Mouse (Mus musculus): ENCODE data around the gene Utp14a. TPM values are rescaled to one million over a fixed set of nuclear protein-coding genes. Genes with fewer than 3 reads are reported as not detected.
"Not testable (repeated sequence)": the region's sequence is repeated elsewhere in the genome, so short reads cannot be mapped to it uniquely, and the experiment has no call there.

The Utp14a gene
- polyA plus RNA-seq (2015; fragmentation: Nextera tagmentation; extraction: Ambion mirVana), result 11.8 and 13.2 TPM in 2 replicates

DNA sequence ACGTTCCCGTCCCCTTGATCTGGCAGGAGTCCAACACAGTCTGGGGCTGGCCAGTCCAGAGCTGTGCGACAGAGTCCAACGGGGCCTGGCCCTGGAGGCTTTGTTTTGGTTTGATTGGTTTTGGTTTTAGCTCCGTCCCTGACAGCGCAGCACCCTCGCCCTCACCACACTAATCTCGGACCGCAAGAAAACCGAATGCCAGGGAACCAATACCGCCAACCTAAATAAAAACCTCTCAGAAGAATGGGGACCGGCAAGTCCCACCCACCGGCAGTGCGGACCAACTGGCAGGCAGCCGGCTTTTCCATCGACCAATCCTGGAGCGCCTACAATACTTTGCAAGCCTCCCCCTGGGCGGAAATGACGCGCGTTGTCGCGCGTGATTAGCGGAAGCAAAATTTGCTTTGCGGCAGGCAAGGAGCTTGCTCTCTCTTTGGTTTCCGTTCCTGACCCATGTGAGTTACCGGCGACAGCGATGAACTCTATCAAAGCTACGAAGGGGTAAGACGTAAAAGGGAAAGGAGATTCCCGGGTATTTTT lies at the start of gene Utp14a:
Utp14a (plus strand) TSS at position 395 of the 540 bp plus-strand sequence.
- no peaks in the 10 kb centered on the region for H3K27me3 ChIP-seq (replicated peaks; ENCODE audit: control insufficient read depth, insufficient read depth, low read length)
- H3K36me3 ChIP-seq (ENCODE audit: control insufficient read depth, insufficient read depth, low read length), result no peaks in the 10 kb centered on the region
- H3K27ac ChIP-seq (ENCODE audit: low read depth, low read length), result peak within 1 kb of the TSS; percentile 80
- peak within 1 kb of the TSS; percentile 54 for H3K9ac ChIP-seq (ENCODE audit: low read depth, low read length)
- ATAC-seq, result peak; percentile 99
- 8% methylated on average over 31 of the region's 33 CpGs for WGBS
- H3K4me2 ChIP-seq (ENCODE audit: low read length), result peak within 1 kb of the TSS; percentile 64
- peak within 1 kb of the TSS; percentile 55 for H3K4me3 ChIP-seq (ENCODE audit: low read length)
- H3K9me3 ChIP-seq (ENCODE audit: control insufficient read depth, low read length), result no peaks in the 10 kb centered on the region
- H3K4me1 ChIP-seq (ENCODE audit: control insufficient read depth, insufficient read depth, low read depth, low read length), result no peaks in the 10 kb centered on the region; the same call in 1 of the 2 replicates

DNA sequence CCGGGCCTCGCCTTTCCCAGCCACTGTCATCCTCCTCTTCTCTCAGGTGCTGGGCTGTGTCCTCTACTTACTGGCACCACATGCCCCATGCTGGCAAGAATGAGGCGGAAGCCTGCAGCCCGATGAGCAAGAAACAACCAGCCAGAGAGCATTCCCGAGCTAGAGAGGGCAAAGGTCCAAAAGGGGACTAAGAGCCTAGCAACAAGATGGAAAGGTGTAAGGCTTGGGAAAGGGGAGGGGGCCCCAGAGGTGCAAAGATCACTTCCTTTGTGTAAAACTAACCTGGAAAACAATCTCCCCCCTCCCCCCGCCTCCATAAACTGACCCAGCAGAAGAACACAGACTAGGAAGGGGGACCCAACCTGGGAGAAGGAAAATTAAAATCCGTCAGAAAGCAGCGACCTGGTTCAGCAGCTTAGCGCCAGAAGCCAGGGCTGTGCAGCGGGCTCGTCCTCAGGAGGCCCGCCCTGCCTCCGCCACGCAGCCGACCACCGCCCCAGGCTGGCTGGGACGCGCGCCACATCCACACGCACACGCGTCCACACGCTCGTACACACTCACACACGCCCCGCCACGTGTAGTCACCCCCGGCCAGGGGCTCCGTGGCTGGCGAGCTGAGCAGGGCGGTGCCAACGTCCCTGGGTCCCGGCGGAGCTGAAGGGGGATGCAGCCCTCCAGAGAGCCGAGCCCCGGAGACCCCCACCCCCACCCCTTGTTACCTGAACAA lies 48.7 kb upstream of the Utp14a start:
- 12% methylated on average over 35 of the region's 36 CpGs for WGBS
- Histone ChIP-seq H3K4me3 (ENCODE audit: low read length) (peak overlapping the region; percentile 60), H3K27me3 (replicated peaks; ENCODE audit: control insufficient read depth, insufficient read depth, low read length) (no peaks in the 10 kb centered on the region), H3K9ac (ENCODE audit: low read depth, low read length) (peak overlapping the region; percentile 74), H3K27ac (ENCODE audit: low read depth, low read length) (peak overlapping the region; percentile 81), H3K36me3 (ENCODE audit: control insufficient read depth, insufficient read depth, low read length) (no peaks in the 10 kb centered on the region), H3K9me3 (ENCODE audit: control insufficient read depth, low read length) (no peaks in the 10 kb centered on the region), H3K4me2 (ENCODE audit: low read length) (peak overlapping the region; percentile 61), H3K4me1 (ENCODE audit: control insufficient read depth, insufficient read depth, low read depth, low read length) (no peaks in the 10 kb centered on the region; the same call in 1 of the 2 replicates)
- peak; percentile 82 for ATAC-seq

DNA sequence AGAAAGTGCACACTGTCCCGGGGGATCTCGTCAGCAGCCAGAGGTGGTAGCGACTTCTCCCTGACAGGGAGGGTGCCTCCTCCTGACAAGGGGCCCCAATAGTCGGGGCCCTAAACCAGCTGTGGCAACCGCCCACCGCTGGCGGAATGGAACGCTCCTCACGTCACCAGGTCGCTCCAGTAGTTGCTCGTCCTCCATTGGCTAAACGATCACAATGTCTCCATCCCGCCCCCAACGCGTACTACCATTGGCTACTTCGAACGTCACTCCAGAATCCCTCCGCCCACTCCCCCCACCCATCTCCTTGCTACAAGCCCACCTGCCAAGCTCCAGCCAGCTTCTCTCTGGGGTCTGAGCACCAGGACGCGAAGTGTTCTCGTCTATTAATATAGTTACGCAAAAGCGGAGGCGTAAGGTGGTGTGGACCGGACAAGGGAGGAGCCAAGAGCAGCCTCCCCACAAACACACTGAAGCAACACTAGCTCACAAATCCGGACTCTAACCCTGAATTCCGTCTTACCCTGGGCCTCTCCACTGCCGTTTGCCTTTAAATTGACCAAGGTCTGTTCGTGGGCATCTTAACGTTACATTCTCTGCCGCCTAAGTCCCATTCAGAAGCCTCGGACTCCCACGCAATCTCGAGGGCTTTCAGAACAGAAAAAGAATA lies 48.0 kb upstream of the Utp14a start, which contains the start of gene Zdhhc9:
Zdhhc9 (minus strand) TSS at position 360 of the 667 bp plus-strand sequence.
- 28% methylated on average over 33 of the region's 34 CpGs for WGBS
- Histone ChIP-seq H3K4me3 (ENCODE audit: low read length) (peak within 1 kb of the TSS; percentile 60), H3K27ac (ENCODE audit: low read depth, low read length) (peak within 1 kb of the TSS; percentile 81), H3K9ac (ENCODE audit: low read depth, low read length) (peak within 1 kb of the TSS; percentile 74), H3K4me2 (ENCODE audit: low read length) (peak within 1 kb of the TSS; percentile 61), H3K36me3 (ENCODE audit: control insufficient read depth, insufficient read depth, low read length) (no peaks in the 10 kb centered on the region), H3K4me1 (ENCODE audit: control insufficient read depth, insufficient read depth, low read depth, low read length) (no peaks in the 10 kb centered on the region; the same call in 1 of the 2 replicates), H3K9me3 (ENCODE audit: control insufficient read depth, low read length) (no peaks in the 10 kb centered on the region), H3K27me3 (replicated peaks; ENCODE audit: control insufficient read depth, insufficient read depth, low read length) (no peaks in the 10 kb centered on the region)
- peak; percentile 98 for ATAC-seq

DNA sequence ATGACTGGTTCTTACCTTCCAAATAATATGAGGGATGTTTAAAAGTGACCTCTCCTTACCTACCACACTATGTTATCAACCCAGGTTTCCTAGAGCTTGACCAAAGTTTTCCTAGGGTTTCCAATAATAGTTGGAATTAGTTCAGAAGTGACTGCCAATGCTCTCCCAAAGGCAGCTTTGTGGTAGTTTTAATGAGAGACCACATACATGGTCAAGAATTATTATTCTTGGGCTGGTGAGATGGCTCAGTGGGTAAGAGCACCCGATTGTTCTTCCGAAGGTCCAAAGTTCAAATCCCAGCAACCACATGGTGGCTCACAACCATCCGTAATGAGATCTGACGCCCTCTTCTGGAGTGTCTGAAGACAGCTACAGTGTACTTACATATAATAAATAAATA lies 46.9 kb upstream of the Utp14a start:
- not testable (repeated sequence) for H3K9me3 ChIP-seq (ENCODE audit: control insufficient read depth, low read length); H3K27ac ChIP-seq (ENCODE audit: low read depth, low read length); H3K9ac ChIP-seq (ENCODE audit: low read depth, low read length); H3K4me2 ChIP-seq (ENCODE audit: low read length); H3K4me1 ChIP-seq (ENCODE audit: control insufficient read depth, insufficient read depth, low read depth, low read length); H3K4me3 ChIP-seq (ENCODE audit: low read length); H3K36me3 ChIP-seq (ENCODE audit: control insufficient read depth, insufficient read depth, low read length); H3K27me3 ChIP-seq (replicated peaks; ENCODE audit: control insufficient read depth, insufficient read depth, low read length); ATAC-seq
- WGBS, result 88% methylated on average over 2 of the region's 4 CpGs

DNA sequence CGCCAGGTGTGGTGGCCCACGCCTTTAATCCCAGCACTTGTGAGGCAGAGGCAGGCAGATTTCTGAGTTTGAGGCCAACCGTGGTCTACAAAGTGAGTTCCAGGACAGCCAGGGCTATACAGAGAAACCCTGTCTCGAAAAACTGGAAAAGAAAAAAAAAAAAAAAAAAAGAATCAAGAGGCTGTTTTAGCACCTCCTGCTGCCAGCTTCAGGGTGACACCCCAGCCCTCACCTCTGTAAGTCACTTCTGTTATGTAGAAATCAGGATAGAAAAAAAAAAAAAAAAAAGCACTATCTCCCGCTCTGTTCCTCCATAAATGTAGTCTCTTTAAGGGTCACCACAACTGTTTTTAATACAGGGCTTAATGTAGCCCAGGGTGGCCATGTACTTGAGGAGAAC lies 37.2 kb upstream of the Utp14a start:
- no peak overlapping the region for H3K9ac ChIP-seq (ENCODE audit: low read depth, low read length)
- 83% methylated on average over 5 of the region's 5 CpGs for WGBS
- no peak overlapping the region for H3K27ac ChIP-seq (ENCODE audit: low read depth, low read length)
- ATAC-seq, result no peak
- no peaks in the 10 kb centered on the region for H3K27me3 ChIP-seq (replicated peaks; ENCODE audit: control insufficient read depth, insufficient read depth, low read length)
- H3K4me3 ChIP-seq (ENCODE audit: low read length), result no peak overlapping the region
- no peak overlapping the region for H3K4me2 ChIP-seq (ENCODE audit: low read length)
- H3K36me3 ChIP-seq (ENCODE audit: control insufficient read depth, insufficient read depth, low read length), result no peaks in the 10 kb centered on the region
- H3K9me3 ChIP-seq (ENCODE audit: control insufficient read depth, low read length), result no peaks in the 10 kb centered on the region
- no peaks in the 10 kb centered on the region for H3K4me1 ChIP-seq (ENCODE audit: control insufficient read depth, insufficient read depth, low read depth, low read length)

DNA sequence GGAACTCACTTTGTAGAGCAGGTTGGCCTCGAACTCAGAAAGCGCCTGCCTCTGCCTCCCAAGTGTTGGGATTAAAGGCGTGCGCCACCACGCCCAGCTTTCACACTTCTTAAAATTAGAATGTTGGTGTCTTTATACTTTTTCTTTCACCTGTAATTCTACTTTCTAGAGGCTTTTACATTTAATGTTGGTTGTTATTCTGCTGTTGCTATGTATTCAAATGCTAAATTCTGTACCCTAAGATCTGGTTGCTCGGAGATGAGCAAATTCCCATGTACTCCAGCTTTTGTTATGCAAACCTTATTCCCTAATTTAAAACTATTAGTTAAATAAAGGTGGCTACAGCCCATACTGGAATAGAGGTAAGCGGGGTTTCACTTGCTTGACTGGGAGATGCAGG lies 34.0 kb upstream of the Utp14a start:
- Histone ChIP-seq H3K9ac (ENCODE audit: low read depth, low read length) (no peak overlapping the region), H3K27ac (ENCODE audit: low read depth, low read length) (no peak overlapping the region), H3K9me3 (ENCODE audit: control insufficient read depth, low read length) (no peaks in the 10 kb centered on the region), H3K4me1 (ENCODE audit: control insufficient read depth, insufficient read depth, low read depth, low read length) (no peaks in the 10 kb centered on the region), H3K4me3 (ENCODE audit: low read length) (no peak overlapping the region), H3K4me2 (ENCODE audit: low read length) (no peak overlapping the region), H3K36me3 (ENCODE audit: control insufficient read depth, insufficient read depth, low read length) (no peaks in the 10 kb centered on the region), H3K27me3 (replicated peaks; ENCODE audit: control insufficient read depth, insufficient read depth, low read length) (no peaks in the 10 kb centered on the region)
- no peak for ATAC-seq
- 73% methylated on average over 7 of the region's 7 CpGs for WGBS

DNA sequence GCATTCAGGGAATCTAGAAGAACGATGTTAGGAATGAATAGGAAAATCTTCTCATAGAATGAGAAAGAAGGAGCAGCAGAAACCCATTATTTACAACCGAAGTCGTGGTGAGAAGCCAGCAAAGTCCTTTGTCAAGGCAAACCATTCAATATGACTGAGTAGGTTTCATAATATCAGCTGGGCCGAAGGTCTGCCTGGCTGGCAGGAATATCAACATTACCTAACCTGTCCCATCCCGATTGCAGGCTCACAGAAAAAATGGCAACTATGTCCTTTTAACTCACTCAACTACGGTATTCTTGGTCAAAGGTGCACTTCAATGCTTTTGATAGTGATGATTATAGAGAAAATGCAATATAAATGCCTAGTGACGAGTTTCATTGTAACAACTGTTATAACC lies 30.4 kb upstream of the Utp14a start:
- no peak overlapping the region for H3K4me3 ChIP-seq (ENCODE audit: low read length)
- no peaks in the 10 kb centered on the region for H3K36me3 ChIP-seq (ENCODE audit: control insufficient read depth, insufficient read depth, low read length)
- no peaks in the 10 kb centered on the region for H3K9me3 ChIP-seq (ENCODE audit: control insufficient read depth, low read length)
- no peak overlapping the region for H3K4me2 ChIP-seq (ENCODE audit: low read length)
- H3K27ac ChIP-seq (ENCODE audit: low read depth, low read length), result no peak overlapping the region
- no peaks in the 10 kb centered on the region for H3K4me1 ChIP-seq (ENCODE audit: control insufficient read depth, insufficient read depth, low read depth, low read length)
- ATAC-seq, result no peak
- 84% methylated on average over 7 of the region's 7 CpGs for WGBS
- no peaks in the 10 kb centered on the region for H3K27me3 ChIP-seq (replicated peaks; ENCODE audit: control insufficient read depth, insufficient read depth, low read length)
- no peak overlapping the region for H3K9ac ChIP-seq (ENCODE audit: low read depth, low read length)

DNA sequence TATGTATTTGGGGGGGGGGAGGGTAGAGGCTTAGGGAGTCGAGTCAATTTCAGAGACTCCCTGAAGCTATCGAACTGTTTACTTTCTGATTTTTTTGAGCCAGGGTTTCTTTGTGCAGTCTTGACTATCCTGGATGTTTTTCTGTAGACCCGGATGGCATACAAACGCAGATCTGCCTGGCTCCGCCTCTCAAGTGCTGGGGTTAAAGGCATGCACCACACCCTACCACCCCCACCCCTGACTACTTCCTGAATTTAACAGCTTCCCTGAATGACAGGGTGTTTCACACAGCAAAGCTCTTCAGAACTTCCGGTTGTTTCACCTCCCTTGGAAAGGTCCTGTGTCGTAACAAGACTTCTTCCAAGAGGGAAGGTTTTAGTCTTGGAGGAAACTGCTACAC lies 22.2 kb upstream of the Utp14a start:
- Histone ChIP-seq H3K27me3 (replicated peaks; ENCODE audit: control insufficient read depth, insufficient read depth, low read length) (no peaks in the 10 kb centered on the region), H3K4me2 (ENCODE audit: low read length) (no peak overlapping the region), H3K27ac (ENCODE audit: low read depth, low read length) (no peak overlapping the region), H3K9me3 (ENCODE audit: control insufficient read depth, low read length) (no peaks in the 10 kb centered on the region), H3K4me3 (ENCODE audit: low read length) (no peak overlapping the region), H3K36me3 (ENCODE audit: control insufficient read depth, insufficient read depth, low read length) (no peaks in the 10 kb centered on the region), H3K4me1 (ENCODE audit: control insufficient read depth, insufficient read depth, low read depth, low read length) (no peaks in the 10 kb centered on the region), H3K9ac (ENCODE audit: low read depth, low read length) (no peak overlapping the region)
- no peak for ATAC-seq
- 69% methylated on average over 7 of the region's 7 CpGs for WGBS

DNA sequence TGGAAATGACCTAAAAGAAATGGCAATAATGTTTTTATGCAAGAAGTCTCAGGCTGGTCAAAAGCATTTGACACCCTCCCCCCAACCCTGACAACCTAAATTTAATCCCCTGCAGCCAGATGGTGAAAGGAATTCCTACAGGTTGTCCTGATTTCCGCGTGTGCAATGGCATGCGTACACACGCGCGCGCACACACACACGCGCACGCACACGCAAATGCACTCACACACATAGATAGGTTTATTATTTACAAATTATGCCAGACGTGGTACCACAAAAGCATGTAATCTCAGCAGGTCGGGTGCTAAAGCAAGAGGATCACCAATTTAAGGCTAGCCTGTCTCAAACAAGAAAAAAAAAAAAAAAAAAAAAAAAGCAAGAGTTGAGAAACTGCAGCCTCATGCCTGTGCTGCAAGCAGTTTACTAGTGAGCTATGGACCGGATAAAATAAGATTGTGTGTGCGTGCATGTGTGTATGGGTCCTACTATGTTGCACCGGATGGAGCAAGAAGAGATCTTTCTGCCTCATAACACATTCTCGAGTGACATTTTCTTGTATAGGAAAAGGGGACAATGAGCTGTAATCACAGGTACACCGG lies 733 bp upstream of the Utp14a start:
- Histone ChIP-seq H3K9ac (ENCODE audit: low read depth, low read length) (peak overlapping the region; percentile 52), H3K4me2 (ENCODE audit: low read length) (peak overlapping the region; percentile 64), H3K27me3 (replicated peaks; ENCODE audit: control insufficient read depth, insufficient read depth, low read length) (no peaks in the 10 kb centered on the region), H3K9me3 (ENCODE audit: control insufficient read depth, low read length) (no peaks in the 10 kb centered on the region), H3K36me3 (ENCODE audit: control insufficient read depth, insufficient read depth, low read length) (no peaks in the 10 kb centered on the region), H3K4me3 (ENCODE audit: low read length) (peak overlapping the region; percentile 55), H3K27ac (ENCODE audit: low read depth, low read length) (peak overlapping the region; percentile 80), H3K4me1 (ENCODE audit: control insufficient read depth, insufficient read depth, low read depth, low read length) (no peaks in the 10 kb centered on the region; the same call in 1 of the 2 replicates)
- 18% methylated on average over 18 of the region's 18 CpGs for WGBS
- ATAC-seq, result peak; percentile 64; the same call in 1 of the 2 replicates
